Mouse (Mus musculus) hindbrain, embryonic 16.5 days (tissue): ENCODE results near the gene Rbm24. TPM values are rescaled to one million over a fixed set of nuclear protein-coding genes. Genes with fewer than 3 reads are reported as not detected.

Experiments used
- ATAC-seq: fragments of 200-750 bp; cut with Nextera tagmentation; 2 replicates; pipeline ENCODE4 v1.8.0; 2017; ENCODE audit warnings: moderate TSS enrichment, moderate library complexity
- H3K27ac ChIP-seq: fragments of 300-500 bp; sonication (generic); 2 replicates; pipeline ENCODE4 v1.5.1; 2014; ENCODE audit warnings: low read depth, mild to moderate bottlenecking, control low read depth, low read length, moderate library complexity
- H3K27me3 ChIP-seq: fragments of 300-500 bp; sonication (generic); replicated peaks from 2 replicates; pipeline ENCODE4 v1.6.1; 2014; ENCODE audit warnings: low read length; ENCODE audit not compliant: control insufficient read depth, insufficient read depth
- H3K36me3 ChIP-seq: fragments of 300-500 bp; sonication (generic); 2 replicates; pipeline ENCODE4 v1.6.1; 2014; ENCODE audit warnings: mild to moderate bottlenecking, low read length, moderate library complexity, mixed read lengths; ENCODE audit not compliant: control insufficient read depth, insufficient read depth
- H3K4me1 ChIP-seq: fragments of 300-500 bp; sonication (generic); 2 replicates; pipeline ENCODE4 v1.6.1; 2014; ENCODE audit warnings: low read depth, low read length; ENCODE audit not compliant: control insufficient read depth, insufficient read depth
- H3K4me2 ChIP-seq: fragments of 300-500 bp; sonication (generic); 2 replicates; pipeline ENCODE4 v1.6.1; 2014; ENCODE audit warnings: mild to moderate bottlenecking, low read length, control low read depth, moderate library complexity
- H3K4me3 ChIP-seq: fragments of 300-500 bp; sonication (generic); 2 replicates; pipeline ENCODE4 v1.5.1; 2014; ENCODE audit warnings: mild to moderate bottlenecking, low read length, control low read depth, moderate library complexity
- H3K9ac ChIP-seq: fragments of 300-500 bp; sonication (generic); 2 replicates; pipeline ENCODE4 v1.6.1; 2014; ENCODE audit warnings: low read depth, mild to moderate bottlenecking, control low read depth, low read length, moderate library complexity
- H3K9me3 ChIP-seq: fragments of 300-500 bp; sonication (generic); 2 replicates; pipeline ENCODE4 v1.6.1; 2014; ENCODE audit warnings: mild to moderate bottlenecking, low read length, moderate library complexity; ENCODE audit not compliant: control insufficient read depth
- WGBS: fragments of 180-500 bp; shearing (Covaris S2); extraction: QIAGEN DNeasy Blood & Tissue Kit; methylation state at CpG from one replicate; pipeline ENCODE4 v1.1.7; 2014; 5-methylcytosine and 5-hydroxymethylcytosine counted together
- polyA plus RNA-seq: library from polyadenylated mRNA; unstranded; fragments of >200 nt; fragmentation: Nextera tagmentation; extraction: Ambion mirVana; gene quantifications from 2 replicates; pipeline ENCODE4 v1.2.1, GENCODE M21; 2015

Gene Rbm24
- 2.4 and 2.8 TPM in 2 replicates for polyA plus RNA-seq

DNA sequence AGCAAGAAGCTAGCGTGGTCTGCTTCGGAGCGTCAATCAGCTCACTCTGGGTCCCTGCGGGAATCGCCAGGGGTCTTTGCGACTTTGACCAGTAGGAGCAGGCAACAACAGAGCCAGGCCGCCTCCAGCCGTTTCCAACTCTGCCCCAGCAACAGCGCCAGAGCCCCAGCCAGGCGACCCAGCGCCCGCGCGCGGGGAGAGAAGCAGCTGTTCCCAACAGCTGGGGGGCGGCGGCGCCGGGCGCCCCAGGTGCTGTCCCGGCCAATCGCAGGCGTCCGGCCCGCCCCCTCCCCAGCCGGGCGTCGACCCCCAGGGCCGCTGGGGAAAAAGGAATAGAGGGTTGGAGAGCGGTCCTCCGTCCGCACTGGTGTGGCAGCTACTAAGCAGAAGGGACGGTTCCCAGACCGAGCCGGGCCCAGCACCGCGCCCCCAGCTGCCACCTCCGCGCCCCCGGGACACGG, at the start of gene Rbm24:
TSS of gene Rbm24 (plus strand) at position 294 of the 461 bp plus-strand sequence.
- peak within 1 kb of the TSS; percentile 74 for H3K4me3 ChIP-seq
- peak; percentile 89 for ATAC-seq
- H3K9me3 ChIP-seq, result no peaks in the 10 kb centered on the region
- peak within 1 kb of the TSS; percentile 84 for H3K9ac ChIP-seq
- H3K4me1 ChIP-seq, result 0 out of 2 replicates have a peak, but pooled peaks cover 3% of the 10 kb centered on the region
- no peaks in the 10 kb centered on the region for H3K27me3 ChIP-seq
- H3K36me3 ChIP-seq, result no peaks in the 10 kb centered on the region
- H3K4me2 ChIP-seq, result peak within 1 kb of the TSS; percentile 97
- WGBS, result under 1% methylated on average over 36 of the region's 41 CpGs
- peak within 1 kb of the TSS; percentile 64 for H3K27ac ChIP-seq

- ATAC-seq, result no peak
- Histone ChIP-seq H3K9me3 (no peaks in the 10 kb centered on the region), H3K4me3 (no peak overlapping the region), H3K27ac (no peak overlapping the region), H3K4me2 (no peak overlapping the region), H3K9ac (no peak overlapping the region), H3K27me3 (no peaks in the 10 kb centered on the region), H3K36me3 (no peaks in the 10 kb centered on the region), H3K4me1 (no peaks in the 10 kb centered on the region)
- 75% methylated on average over 7 of the region's 7 CpGs for WGBS
Measured at GRCm38 (mm10) chr13:46372884-46373283, 45.4 kb upstream of the Rbm24 start.

GRCm38 (mm10) chr13:46375371-46375770, 42.9 kb upstream of the Rbm24 start:
- no peaks in the 10 kb centered on the region for H3K9me3 ChIP-seq
- H3K4me1 ChIP-seq, result no peaks in the 10 kb centered on the region
- WGBS, result 66% methylated on average over 1 of the region's 1 CpGs
- H3K4me2 ChIP-seq, result no peak overlapping the region
- H3K36me3 ChIP-seq, result no peaks in the 10 kb centered on the region
- no peak overlapping the region for H3K9ac ChIP-seq
- ATAC-seq, result no peak
- H3K27me3 ChIP-seq, result no peaks in the 10 kb centered on the region
- H3K27ac ChIP-seq, result no peak overlapping the region
- no peak overlapping the region for H3K4me3 ChIP-seq

- Histone ChIP-seq H3K4me2 (no peak overlapping the region), H3K27ac (no peak overlapping the region), H3K27me3 (no peaks in the 10 kb centered on the region), H3K36me3 (no peaks in the 10 kb centered on the region), H3K4me3 (no peak overlapping the region), H3K9ac (no peak overlapping the region), H3K9me3 (no peaks in the 10 kb centered on the region), H3K4me1 (no peaks in the 10 kb centered on the region)
- ATAC-seq, result no peak
- WGBS, result 66% methylated on average over 8 of the region's 8 CpGs
Measured at GRCm38 (mm10) chr13:46387396-46387795, 30.8 kb upstream of the Rbm24 start.

DNA sequence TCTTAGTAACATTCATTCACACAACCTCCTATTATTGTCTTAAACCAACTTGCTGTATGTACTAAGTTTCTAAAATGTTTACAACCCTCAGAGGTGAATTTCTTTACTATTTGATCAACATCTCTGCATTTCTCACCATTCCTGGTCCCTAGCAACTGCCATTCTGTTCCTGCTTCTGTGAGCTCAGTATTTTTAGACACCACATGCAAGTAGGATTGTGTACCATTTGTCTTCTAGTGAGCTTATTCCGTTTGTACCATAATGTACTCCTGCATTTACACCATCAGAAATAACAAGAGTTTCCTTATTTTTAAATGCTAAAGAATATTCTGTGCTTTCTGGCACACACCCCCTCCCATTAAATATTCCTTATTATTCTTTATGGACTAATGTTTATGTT, 26.6 kb upstream of the Rbm24 start:
- Histone ChIP-seq H3K9ac (no peak overlapping the region), H3K4me1 (no peaks in the 10 kb centered on the region), H3K9me3 (no peaks in the 10 kb centered on the region), H3K27ac (no peak overlapping the region), H3K27me3 (no peaks in the 10 kb centered on the region), H3K36me3 (no peaks in the 10 kb centered on the region), H3K4me3 (no peak overlapping the region), H3K4me2 (no peak overlapping the region)
- 80% methylated on average over 1 of the region's 1 CpGs for WGBS
- ATAC-seq, result no peak

GRCm38 (mm10) chr13:46392893-46393292, 25.3 kb upstream of the Rbm24 start:
- ATAC-seq, result no peak
- Histone ChIP-seq H3K36me3 (no peaks in the 10 kb centered on the region), H3K9ac (no peak overlapping the region), H3K9me3 (no peaks in the 10 kb centered on the region), H3K27ac (no peak overlapping the region), H3K4me2 (no peak overlapping the region), H3K4me3 (no peak overlapping the region), H3K4me1 (no peaks in the 10 kb centered on the region), H3K27me3 (no peaks in the 10 kb centered on the region)
- 71% methylated on average over 4 of the region's 4 CpGs for WGBS

GRCm38 (mm10) chr13:46393936-46394335, 24.3 kb upstream of the Rbm24 start:
- no peaks in the 10 kb centered on the region for H3K36me3 ChIP-seq
- no peaks in the 10 kb centered on the region for H3K9me3 ChIP-seq
- no peak for ATAC-seq
- 78% methylated on average over 2 of the region's 2 CpGs for WGBS
- H3K27ac ChIP-seq, result no peak overlapping the region
- no peak overlapping the region for H3K4me2 ChIP-seq
- H3K4me3 ChIP-seq, result no peak overlapping the region
- H3K9ac ChIP-seq, result no peak overlapping the region
- H3K27me3 ChIP-seq, result no peaks in the 10 kb centered on the region
- H3K4me1 ChIP-seq, result no peaks in the 10 kb centered on the region

GRCm38 (mm10) chr13:46397235-46397634, 21.0 kb upstream of the Rbm24 start:
- WGBS, result 90% methylated on average over 3 of the region's 3 CpGs
- no peak overlapping the region for H3K4me3 ChIP-seq
- no peaks in the 10 kb centered on the region for H3K36me3 ChIP-seq
- H3K4me1 ChIP-seq, result no peaks in the 10 kb centered on the region
- no peaks in the 10 kb centered on the region for H3K9me3 ChIP-seq
- no peak for ATAC-seq
- H3K27ac ChIP-seq, result no peak overlapping the region
- H3K27me3 ChIP-seq, result no peaks in the 10 kb centered on the region
- H3K4me2 ChIP-seq, result no peak overlapping the region
- no peak overlapping the region for H3K9ac ChIP-seq

GRCm38 (mm10) chr13:46407151-46407550, 11.1 kb upstream of the Rbm24 start:
- Histone ChIP-seq H3K4me2 (no peak overlapping the region), H3K9me3 (no peaks in the 10 kb centered on the region), H3K9ac (no peak overlapping the region), H3K27ac (no peak overlapping the region), H3K4me3 (no peak overlapping the region), H3K27me3 (no peaks in the 10 kb centered on the region), H3K36me3 (no peaks in the 10 kb centered on the region), H3K4me1 (no peaks in the 10 kb centered on the region)
- ATAC-seq, result no peak
- 89% methylated on average over 1 of the region's 1 CpGs for WGBS

DNA sequence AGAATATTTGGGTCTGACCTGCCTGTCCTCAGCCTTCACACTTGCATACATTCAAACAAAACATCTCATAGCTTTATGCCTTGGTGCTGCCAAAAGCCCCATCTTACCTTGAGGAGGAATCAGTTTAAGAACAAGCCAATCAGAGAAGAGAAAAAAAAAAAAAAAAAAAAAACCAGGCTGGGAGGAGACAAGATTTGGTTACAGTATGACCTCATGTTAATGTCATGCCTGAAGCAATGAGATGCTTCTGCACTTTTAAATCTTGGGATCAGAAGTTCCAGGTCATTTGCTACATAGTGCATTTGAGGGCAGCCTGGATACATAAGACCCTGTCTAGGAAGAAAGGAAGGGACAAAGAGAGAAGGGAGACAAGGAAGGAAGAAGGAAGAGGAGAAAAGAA, 6.0 kb upstream of the Rbm24 start:
- Histone ChIP-seq H3K4me1 (no peaks in the 10 kb centered on the region), H3K9ac (no peak overlapping the region), H3K27ac (no peak overlapping the region), H3K4me3 (no peak overlapping the region), H3K4me2 (no peak overlapping the region), H3K36me3 (no peaks in the 10 kb centered on the region), H3K9me3 (no peaks in the 10 kb centered on the region), H3K27me3 (no peaks in the 10 kb centered on the region)
- no peak for ATAC-seq
